Mouse (Mus musculus) heart, adult 2 months (tissue): ENCODE results near the gene Serf1.

Experiments
- CTCF ChIP-seq: fragments of 200-600 bp; IDR thresholded peaks from 2 replicates; pipeline ENCODE4 v1.8.1; 2022; ENCODE audit warnings: antibody characterized with exemption, mild to moderate bottlenecking, moderate library complexity
- POLR2A ChIP-seq: fragments of 200-500 bp; IDR thresholded peaks from 2 replicates; pipeline ENCODE4 v1.6.1; 2011; ENCODE audit warnings: mild to moderate bottlenecking, low read depth, low read length, control low read depth; ENCODE audit not compliant: insufficient read depth

- TF ChIP-seq POLR2A (no peak), CTCF (peak; percentile 80)
Measured at GRCm38 (mm10) chr13:100112218-100112972, 4.6 kb downstream of the Serf1 start.
